Mouse (Mus musculus): Measurements from ENCODE around the gene Ltbp2.

Gene Ltbp2

GRCm38 (mm10) chr12:84880091-84880490, 3.8 kb upstream of the Ltbp2 start:
- no peak for DNase-seq (ENCODE audit: low spot score in 2 of 2)

- no peak for DNase-seq (ENCODE audit: low spot score in 2 of 2)
Observed at GRCm38 (mm10) chr12:84875761-84876480, 411 bp downstream of the Ltbp2 start.

- DNase-seq (ENCODE audit: low spot score in 2 of 2) = no peak
Observed at GRCm38 (mm10) chr12:84873434-84873833, 2.9 kb downstream of the Ltbp2 start.

- DNase-seq (ENCODE audit: low spot score in 2 of 2) = no peak
Observed at GRCm38 (mm10) chr12:84872310-84872709, 4.0 kb downstream of the Ltbp2 start.

- no peak for DNase-seq (ENCODE audit: low spot score in 2 of 2)
Observed at GRCm38 (mm10) chr12:84865431-84865830, 10.9 kb downstream of the Ltbp2 start.

GRCm38 (mm10) chr12:84864801-84865200, 11.5 kb downstream of the Ltbp2 start:
- no peak for DNase-seq (ENCODE audit: low spot score in 2 of 2)

GRCm38 (mm10) chr12:84863196-84863595, 13.1 kb downstream of the Ltbp2 start:
- no peak for DNase-seq (ENCODE audit: low spot score in 2 of 2)

GRCm38 (mm10) chr12:84862136-84862910, 14.0 kb downstream of the Ltbp2 start:
- DNase-seq (ENCODE audit: low spot score in 2 of 2) = no peak

GRCm38 (mm10) chr12:84858149-84859113, 17.9 kb downstream of the Ltbp2 start:
- DNase-seq (ENCODE audit: low spot score in 2 of 2) = no peak

- no peak for DNase-seq (ENCODE audit: low spot score in 2 of 2)
Observed at GRCm38 (mm10) chr12:84857706-84858105, 18.6 kb downstream of the Ltbp2 start.

- DNase-seq (ENCODE audit: low spot score in 2 of 2) = no peak
Observed at GRCm38 (mm10) chr12:84856532-84856931, 19.8 kb downstream of the Ltbp2 start.

GRCm38 (mm10) chr12:84855084-84855625, 21.2 kb downstream of the Ltbp2 start:
- DNase-seq (ENCODE audit: low spot score in 2 of 2) = no peak

GRCm38 (mm10) chr12:84854392-84855033, 21.8 kb downstream of the Ltbp2 start:
- no peak for DNase-seq (ENCODE audit: low spot score in 2 of 2)

GRCm38 (mm10) chr12:84851403-84852040, 24.8 kb downstream of the Ltbp2 start:
- DNase-seq (ENCODE audit: low spot score in 2 of 2) = no peak

GRCm38 (mm10) chr12:84847882-84848281, 28.4 kb downstream of the Ltbp2 start:
- no peak for DNase-seq (ENCODE audit: low spot score in 2 of 2)

- DNase-seq (ENCODE audit: low spot score in 2 of 2) = no peak
Observed at GRCm38 (mm10) chr12:84847480-84847879, 28.9 kb downstream of the Ltbp2 start.

- DNase-seq (ENCODE audit: low spot score in 2 of 2) = no peak
Observed at GRCm38 (mm10) chr12:84846594-84847014, 29.7 kb downstream of the Ltbp2 start.

GRCm38 (mm10) chr12:84842706-84843105, 33.6 kb downstream of the Ltbp2 start:
- DNase-seq (ENCODE audit: low spot score in 2 of 2) = no peak

GRCm38 (mm10) chr12:84841158-84842140, 34.9 kb downstream of the Ltbp2 start:
- no peak for DNase-seq (ENCODE audit: low spot score in 2 of 2)

Data from frontal cortex, postnatal 14 days (tissue).